Mouse (Mus musculus) liver, postnatal 0 days (tissue): Measurements from ENCODE around the gene Siglecf. TPM values are rescaled to one million over a fixed set of nuclear protein-coding genes. Genes with fewer than 3 reads are reported as not detected.
"Not testable (repeated sequence)": the region's sequence is repeated elsewhere in the genome, so short reads cannot be mapped to it uniquely, and the experiment has no call there.

ENCODE experiments used
- ATAC-seq: fragments of 200-750 bp; cut with Nextera tagmentation; 2 replicates; pipeline ENCODE4 v1.8.0; 2017; ENCODE audit warnings: mild to moderate bottlenecking, moderate library complexity
- DNase-seq: peaks from one replicate; pipeline ENCODE4 v3.0.0-alpha.2; 2016
- H3K27ac ChIP-seq: fragments of 300-500 bp; sonication (generic); 2 replicates; pipeline ENCODE4 v1.5.1; 2014; ENCODE audit warnings: antibody characterized with exemption, moderate library complexity, mild to moderate bottlenecking, low read depth
- H3K27me3 ChIP-seq: fragments of 300-500 bp; sonication (generic); 2 replicates; pipeline ENCODE4 v1.6.1; 2014; ENCODE audit warnings: low read length, control low read depth, mixed read lengths; ENCODE audit not compliant: insufficient read depth
- H3K36me3 ChIP-seq: fragments of 300-500 bp; sonication (generic); replicated peaks from 2 replicates; pipeline ENCODE4 v1.6.1; 2014; ENCODE audit warnings: mild to moderate bottlenecking, control low read depth, low read length, moderate library complexity, mixed read lengths; ENCODE audit not compliant: insufficient read depth
- H3K4me1 ChIP-seq: fragments of 300-500 bp; sonication (generic); 2 replicates; pipeline ENCODE4 v1.6.1; 2014; ENCODE audit warnings: antibody characterized with exemption, mild to moderate bottlenecking, control low read depth; ENCODE audit not compliant: insufficient read depth
- H3K4me2 ChIP-seq: fragments of 300-500 bp; sonication (generic); 2 replicates; pipeline ENCODE4 v1.6.1; 2014; ENCODE audit warnings: low read depth, mild to moderate bottlenecking, low read length, moderate library complexity, mixed read lengths
- H3K4me3 ChIP-seq: fragments of 300-500 bp; sonication (generic); 2 replicates; pipeline ENCODE4 v1.5.1; 2014; ENCODE audit warnings: low read depth, low read length
- H3K9ac ChIP-seq: fragments of 300-500 bp; sonication (generic); replicated peaks from 2 replicates; pipeline ENCODE4 v1.6.1; 2014; ENCODE audit warnings: mild to moderate bottlenecking, moderate library complexity
- H3K9me3 ChIP-seq: fragments of 300-500 bp; sonication (generic); 2 replicates; pipeline ENCODE4 v1.6.1; 2016; ENCODE audit warnings: mild to moderate bottlenecking, control low read depth, low read length, mixed read lengths
- CTCF ChIP-seq: sonication (generic); IDR thresholded peaks from 2 replicates; pipeline ENCODE4 v1.5.1; 2016; ENCODE audit warnings: antibody characterized with exemption, low read depth
- EP300 ChIP-seq: IDR thresholded peaks from 2 replicates; pipeline ENCODE4 v1.6.1; 2016; ENCODE audit warnings: antibody characterized with exemption, low read depth, mild to moderate bottlenecking
- WGBS: fragments of 180-500 bp; shearing (Covaris S2); extraction: QIAGEN DNeasy Blood & Tissue Kit; methylation state at CpG from one replicate; pipeline ENCODE4 v1.1.7; 2014; ENCODE audit not compliant: insufficient replicate concordance; 5-methylcytosine and 5-hydroxymethylcytosine counted together
- polyA plus RNA-seq: library from polyadenylated mRNA; unstranded; fragments of >200 nt; fragmentation: Nextera tagmentation; extraction: Ambion mirVana; gene quantifications from 2 replicates; pipeline ENCODE4 v1.2.1, GENCODE M21; 2015

Gene Siglecf
- polyA plus RNA-seq, 1 experiment from 2014 or later, result 0.96 TPM

- 67% methylated on average over 4 of the region's 4 CpGs for WGBS
- no peak for ATAC-seq
- Histone ChIP-seq H3K4me1 (no peaks in the 10 kb centered on the region), H3K36me3 (no peaks in the 10 kb centered on the region), H3K9ac (no peak overlapping the region), H3K4me2 (no peak overlapping the region), H3K9me3 (no peaks in the 10 kb centered on the region), H3K27ac (no peak overlapping the region), H3K27me3 (no peaks in the 10 kb centered on the region), H3K4me3 (no peak overlapping the region)
- no peak for DNase-seq
- TF ChIP-seq CTCF (no peak), EP300 (no peak)
Measured at GRCm38 (mm10) chr7:43344491-43344890, 6.7 kb upstream of the Siglecf start.

GRCm38 (mm10) chr7:43346148-43346547 is 5.0 kb upstream of the Siglecf start:
- Histone ChIP-seq H3K4me3 (no peak overlapping the region), H3K27me3 (no peaks in the 10 kb centered on the region), H3K4me2 (no peak overlapping the region), H3K9me3 (no peaks in the 10 kb centered on the region), H3K4me1 (peaks cover 7% of the 10 kb centered on the region), H3K9ac (no peak overlapping the region), H3K27ac (no peak overlapping the region), H3K36me3 (no peaks in the 10 kb centered on the region)
- ATAC-seq, result peak; percentile 20
- WGBS, result 63% methylated on average over 4 of the region's 4 CpGs
- TF ChIP-seq EP300 (no peak), CTCF (no peak)
- no peak for DNase-seq

- H3K4me1 ChIP-seq, result peaks cover 11% of the 10 kb centered on the region
- no peak overlapping the region for H3K4me2 ChIP-seq
- ATAC-seq (no peak), DNase-seq (no peak)
- no peaks in the 10 kb centered on the region for H3K36me3 ChIP-seq
- no peak overlapping the region for H3K4me3 ChIP-seq
- H3K9ac ChIP-seq, result no peak overlapping the region
- no peaks in the 10 kb centered on the region for H3K27me3 ChIP-seq
- TF ChIP-seq CTCF (no peak), EP300 (no peak)
- 69% methylated on average over 1 of the region's 1 CpGs for WGBS
- no peak overlapping the region for H3K27ac ChIP-seq
- no peaks in the 10 kb centered on the region for H3K9me3 ChIP-seq
Measured at GRCm38 (mm10) chr7:43346571-43346970, 4.6 kb upstream of the Siglecf start.

GRCm38 (mm10) chr7:43349623-43350022 is 1.5 kb upstream of the Siglecf start:
- 46% methylated on average over 5 of the region's 5 CpGs for WGBS
- peak; percentile 58 for ATAC-seq
- H3K27ac ChIP-seq, result 0 out of 2 replicates have a peak overlapping the region, but pooled peaks have one; percentile 52
- peaks cover 18% of the 10 kb centered on the region for H3K4me1 ChIP-seq
- not testable (repeated sequence) for H3K9ac ChIP-seq, H3K4me3 ChIP-seq, H3K36me3 ChIP-seq, H3K9me3 ChIP-seq, H3K4me2 ChIP-seq, H3K27me3 ChIP-seq
- peak; percentile 32 for DNase-seq
- TF ChIP-seq CTCF, result peak; percentile 62

- H3K4me1 ChIP-seq, result peaks cover 18% of the 10 kb centered on the region
- ATAC-seq, result peak; percentile 52
Measured at GRCm38 (mm10) chr7:43353118-43353517, 2.0 kb downstream of the Siglecf start.

GRCm38 (mm10) chr7:43353758-43354157 is 2.6 kb downstream of the Siglecf start:
- H3K4me1 ChIP-seq, result peaks cover 18% of the 10 kb centered on the region
- H3K9ac ChIP-seq, result no peak overlapping the region
- 54% methylated on average over 4 of the region's 4 CpGs for WGBS
- H3K27ac ChIP-seq, result peak overlapping the region; percentile 58
- H3K4me2 ChIP-seq, result no peak overlapping the region
- no peaks in the 10 kb centered on the region for H3K36me3 ChIP-seq
- no peaks in the 10 kb centered on the region for H3K27me3 ChIP-seq
- ATAC-seq, result no peak
- H3K4me3 ChIP-seq, result no peak overlapping the region
- DNase-seq, result no peak
- TF ChIP-seq EP300, result no peak
- TF ChIP-seq CTCF, result no peak
- H3K9me3 ChIP-seq, result no peaks in the 10 kb centered on the region

More at GRCm38 (mm10) chr7:43353118-43353517, 2.0 kb downstream of the Siglecf start:
- Histone ChIP-seq H3K9ac (no peak overlapping the region), H3K27ac (peak overlapping the region; percentile 58), H3K36me3 (no peaks in the 10 kb centered on the region), H3K4me3 (no peak overlapping the region), H3K4me2 (0 out of 2 replicates have a peak overlapping the region, but pooled peaks have one; percentile 1), H3K9me3 (no peaks in the 10 kb centered on the region), H3K27me3 (no peaks in the 10 kb centered on the region)
- 25% methylated on average over 4 of the region's 4 CpGs for WGBS
- peak; percentile 22 for DNase-seq
- TF ChIP-seq EP300 (no peak), CTCF (no peak)
